Mouse (Mus musculus) ES-E14 (cell line): ENCODE data around the gene Sema6d.

Source experiments
- ZC3H11A ChIP-seq: IDR thresholded peaks from 2 replicates; pipeline ENCODE4 v1.6.1; 2012; ENCODE audit warnings: low read depth, mild to moderate bottlenecking, inconsistent platforms, low read length, borderline replicate concordance
- ZNF384 ChIP-seq: IDR thresholded peaks from 2 replicates; pipeline ENCODE4 v1.6.1; 2012; ENCODE audit warnings: low read depth, low read length, inconsistent platforms

DNA sequence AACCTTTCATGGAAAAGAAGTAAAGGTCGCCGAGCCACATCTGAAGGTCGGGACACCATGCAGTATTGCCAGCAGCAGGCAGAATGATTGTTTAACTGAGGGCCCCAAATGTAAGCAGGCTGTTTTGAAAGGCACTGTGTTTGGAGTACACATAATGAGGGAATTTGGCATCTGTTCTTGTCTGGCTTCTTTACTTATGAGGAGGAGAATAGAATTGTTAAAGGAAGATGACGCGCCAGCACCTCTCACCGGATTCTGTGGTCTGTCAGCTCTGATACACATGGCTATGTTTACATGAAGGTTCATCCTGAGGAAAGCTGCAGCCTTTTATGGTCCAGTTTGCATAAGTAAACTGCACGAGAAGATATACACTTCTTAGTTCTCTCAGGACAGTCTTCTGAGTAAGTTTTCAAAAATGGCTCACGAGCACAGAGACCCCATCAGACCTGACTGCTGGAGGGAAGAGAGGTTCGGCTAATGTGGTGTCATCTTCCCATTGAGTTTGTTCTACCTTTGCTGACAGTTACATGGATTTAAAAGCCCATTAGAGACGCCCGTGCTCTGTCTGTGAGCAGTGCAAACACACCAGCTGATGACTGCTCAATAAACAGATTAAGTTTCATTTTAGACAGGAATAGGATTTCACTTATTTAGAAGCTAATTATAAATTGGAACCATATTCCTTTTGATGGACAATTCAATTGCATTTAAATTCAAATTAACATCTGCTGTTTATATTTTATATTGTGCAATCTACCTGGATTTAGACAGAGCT, 28.9 kb downstream of the Sema6d start:
- TF ChIP-seq ZNF384 (no peak), ZC3H11A (no peak)
